Mouse (Mus musculus) midbrain, embryonic 14.5 days (tissue): ENCODE data around the gene Grasp. TPM values are rescaled to one million over a fixed set of nuclear protein-coding genes. Genes with fewer than 3 reads are reported as not detected.

Experiments used
- ATAC-seq: fragments of 200-750 bp; cut with Nextera tagmentation; 2 replicates; pipeline ENCODE4 v1.8.0; 2017; ENCODE audit warnings: moderate number of reproducible peaks, moderate library complexity; ENCODE audit not compliant: low FRiP score, low TSS enrichment
- DNase-seq: peaks from one replicate; pipeline ENCODE4 v3.0.0-alpha.2; 2015
- H3K27ac ChIP-seq: fragments of 300-500 bp; sonication (generic); replicated peaks from 2 replicates; pipeline ENCODE4 v1.5.1; 2014; ENCODE audit warnings: mild to moderate bottlenecking, low read depth, low read length, moderate library complexity
- H3K27me3 ChIP-seq: fragments of 300-500 bp; sonication (generic); 2 replicates; pipeline ENCODE4 v1.6.1; 2014; ENCODE audit warnings: low read length, control low read depth, mixed read lengths; ENCODE audit not compliant: control insufficient read depth, insufficient read depth
- H3K36me3 ChIP-seq: fragments of 300-500 bp; sonication (generic); 2 replicates; pipeline ENCODE4 v1.6.1; 2014; ENCODE audit warnings: low read length, control low read depth; ENCODE audit not compliant: control insufficient read depth, insufficient read depth
- H3K4me1 ChIP-seq: fragments of 300-500 bp; sonication (generic); 2 replicates; pipeline ENCODE4 v1.6.1; 2014; ENCODE audit warnings: mild to moderate bottlenecking, antibody characterized with exemption, low read length, control low read depth; ENCODE audit not compliant: control insufficient read depth, insufficient read depth
- H3K4me2 ChIP-seq: fragments of 300-500 bp; sonication (generic); 2 replicates; pipeline ENCODE4 v1.6.1; 2014; ENCODE audit warnings: mild to moderate bottlenecking, low read length, moderate library complexity
- H3K4me3 ChIP-seq: fragments of 300-500 bp; sonication (generic); replicated peaks from 2 replicates; pipeline ENCODE4 v1.5.1; 2014; ENCODE audit warnings: low read depth, low read length
- H3K9ac ChIP-seq: fragments of 300-500 bp; sonication (generic); replicated peaks from 2 replicates; pipeline ENCODE4 v1.6.1; 2014; ENCODE audit warnings: mild to moderate bottlenecking, low read length, moderate library complexity
- H3K9me3 ChIP-seq: fragments of 300-500 bp; sonication (generic); 2 replicates; pipeline ENCODE4 v1.6.1; 2016; ENCODE audit warnings: low read length, control low read depth, mixed read lengths; ENCODE audit not compliant: control insufficient read depth
- WGBS: fragments of 180-500 bp; shearing (Covaris S2); extraction: QIAGEN DNeasy Blood & Tissue Kit; methylation state at CpG from one replicate; pipeline ENCODE4 v1.1.7; 2014; 5-methylcytosine and 5-hydroxymethylcytosine counted together
- polyA plus RNA-seq: library from polyadenylated mRNA; unstranded; fragments of >200 nt; fragmentation: Nextera tagmentation; extraction: Ambion mirVana; gene quantifications from 2 replicates; pipeline ENCODE4 v1.2.1, GENCODE M21; 2014

Gene Grasp
- polyA plus RNA-seq, 1 experiment from 2014 or later: 0.97 TPM

GRCm38 (mm10) chr15:101198218-101198617 is 25.8 kb upstream of the Grasp start:
- DNase-seq (peak; percentile 85), ATAC-seq (no peak; the same call in 1 of the 2 replicates)
- no peak overlapping the region for H3K9ac ChIP-seq
- no peak overlapping the region for H3K27ac ChIP-seq
- H3K9me3 ChIP-seq: no peaks in the 10 kb centered on the region
- 28% methylated on average over 3 of the region's 3 CpGs for WGBS
- no peaks in the 10 kb centered on the region for H3K4me1 ChIP-seq
- no peaks in the 10 kb centered on the region for H3K27me3 ChIP-seq
- H3K36me3 ChIP-seq: peaks cover 90% of the 10 kb centered on the region
- H3K4me2 ChIP-seq: no peak overlapping the region
- H3K4me3 ChIP-seq: no peak overlapping the region

GRCm38 (mm10) chr15:101198850-101199249 is 25.1 kb upstream of the Grasp start:
- Histone ChIP-seq H3K36me3 (peaks cover 96% of the 10 kb centered on the region), H3K27me3 (no peaks in the 10 kb centered on the region), H3K27ac (no peak overlapping the region), H3K9me3 (no peaks in the 10 kb centered on the region), H3K4me1 (no peaks in the 10 kb centered on the region), H3K4me3 (no peak overlapping the region), H3K4me2 (no peak overlapping the region), H3K9ac (no peak overlapping the region)
- DNase-seq: no peak
- WGBS: 89% methylated on average over 14 of the region's 14 CpGs
- ATAC-seq: no peak

- Histone ChIP-seq H3K4me3 (no peak overlapping the region), H3K4me2 (no peak overlapping the region), H3K27ac (no peak overlapping the region), H3K36me3 (peaks cover 94% of the 10 kb centered on the region), H3K9me3 (no peaks in the 10 kb centered on the region), H3K27me3 (no peaks in the 10 kb centered on the region), H3K4me1 (no peaks in the 10 kb centered on the region), H3K9ac (no peak overlapping the region)
- WGBS: 96% methylated on average over 9 of the region's 9 CpGs
- DNase-seq (no peak), ATAC-seq (no peak)
Measured at GRCm38 (mm10) chr15:101200777-101201295, 23.2 kb upstream of the Grasp start.

- Histone ChIP-seq H3K36me3 (peaks cover 94% of the 10 kb centered on the region), H3K4me2 (no peak overlapping the region), H3K9me3 (no peaks in the 10 kb centered on the region), H3K9ac (no peak overlapping the region), H3K4me1 (no peaks in the 10 kb centered on the region), H3K4me3 (no peak overlapping the region), H3K27me3 (no peaks in the 10 kb centered on the region), H3K27ac (no peak overlapping the region)
- ATAC-seq (no peak), DNase-seq (no peak)
- WGBS: 98% methylated on average over 3 of the region's 3 CpGs
Measured at GRCm38 (mm10) chr15:101201414-101201813, 22.6 kb upstream of the Grasp start.

- no peak overlapping the region for H3K9ac ChIP-seq
- no peaks in the 10 kb centered on the region for H3K27me3 ChIP-seq
- H3K4me2 ChIP-seq: no peak overlapping the region
- H3K4me1 ChIP-seq: no peaks in the 10 kb centered on the region
- DNase-seq (no peak), ATAC-seq (no peak)
- 92% methylated on average over 4 of the region's 4 CpGs for WGBS
- no peak overlapping the region for H3K4me3 ChIP-seq
- H3K9me3 ChIP-seq: no peaks in the 10 kb centered on the region
- peaks cover 95% of the 10 kb centered on the region for H3K36me3 ChIP-seq
- no peak overlapping the region for H3K27ac ChIP-seq
Measured at GRCm38 (mm10) chr15:101203673-101204072, 20.3 kb upstream of the Grasp start.

- H3K27me3 ChIP-seq: no peaks in the 10 kb centered on the region
- H3K36me3 ChIP-seq: peaks cover 97% of the 10 kb centered on the region
- WGBS: 85% methylated on average over 7 of the region's 7 CpGs
- H3K9me3 ChIP-seq: no peaks in the 10 kb centered on the region
- no peaks in the 10 kb centered on the region for H3K4me1 ChIP-seq
- H3K4me2 ChIP-seq: no peak overlapping the region
- no peak for ATAC-seq
- no peak overlapping the region for H3K4me3 ChIP-seq
- H3K27ac ChIP-seq: no peak overlapping the region
- no peak for DNase-seq
- no peak overlapping the region for H3K9ac ChIP-seq
Measured at GRCm38 (mm10) chr15:101204781-101205180, 19.2 kb upstream of the Grasp start.

- 59% methylated on average over 6 of the region's 6 CpGs for WGBS
- Histone ChIP-seq H3K27me3 (no peaks in the 10 kb centered on the region), H3K4me1 (no peaks in the 10 kb centered on the region), H3K9me3 (no peaks in the 10 kb centered on the region), H3K36me3 (peaks cover 89% of the 10 kb centered on the region), H3K9ac (no peak overlapping the region), H3K4me2 (no peak overlapping the region), H3K4me3 (no peak overlapping the region), H3K27ac (no peak overlapping the region)
- DNase-seq (peak; percentile 86), ATAC-seq (no peak)
Measured at GRCm38 (mm10) chr15:101210228-101210627, 13.8 kb upstream of the Grasp start.

GRCm38 (mm10) chr15:101210998-101211613 is 12.9 kb upstream of the Grasp start:
- H3K9me3 ChIP-seq: no peaks in the 10 kb centered on the region
- no peak overlapping the region for H3K27ac ChIP-seq
- peaks cover 83% of the 10 kb centered on the region for H3K36me3 ChIP-seq
- H3K4me3 ChIP-seq: no peak overlapping the region
- WGBS: 93% methylated on average over 14 of the region's 14 CpGs
- no peaks in the 10 kb centered on the region for H3K27me3 ChIP-seq
- no peak overlapping the region for H3K9ac ChIP-seq
- no peak for DNase-seq
- no peak overlapping the region for H3K4me2 ChIP-seq
- H3K4me1 ChIP-seq: no peaks in the 10 kb centered on the region
- no peak for ATAC-seq

GRCm38 (mm10) chr15:101212435-101212834 is 11.6 kb upstream of the Grasp start:
- 84% methylated on average over 14 of the region's 14 CpGs for WGBS
- no peaks in the 10 kb centered on the region for H3K9me3 ChIP-seq
- H3K36me3 ChIP-seq: peaks cover 70% of the 10 kb centered on the region
- DNase-seq: no peak
- H3K4me3 ChIP-seq: no peak overlapping the region
- no peak overlapping the region for H3K27ac ChIP-seq
- no peak for ATAC-seq
- no peaks in the 10 kb centered on the region for H3K27me3 ChIP-seq
- no peak overlapping the region for H3K9ac ChIP-seq
- H3K4me2 ChIP-seq: no peak overlapping the region
- H3K4me1 ChIP-seq: no peaks in the 10 kb centered on the region
